Mouse (Mus musculus): Measurements from ENCODE around the gene Ptgds.

Gene Ptgds

DNA sequence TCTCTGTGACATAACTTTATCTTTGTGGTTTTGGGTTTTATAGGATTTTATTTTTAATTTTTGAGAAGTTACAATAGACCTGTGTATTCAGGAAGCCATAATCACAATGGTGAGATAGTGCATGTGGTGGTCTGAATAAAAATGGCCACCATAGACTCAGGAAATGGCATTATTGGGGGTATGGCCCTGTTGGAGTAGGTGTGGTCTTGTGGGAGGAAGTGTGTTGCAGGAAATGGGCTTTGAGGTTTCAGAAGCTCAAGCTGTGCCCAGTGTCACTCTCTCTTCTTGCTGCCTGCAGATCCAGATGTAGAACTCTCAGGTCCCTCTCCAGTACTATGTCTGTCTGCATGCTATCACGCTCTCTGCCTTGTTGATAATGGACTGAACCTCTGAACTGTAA, 10.7 kb upstream of the Ptgds start:
- DNase-seq (ENCODE audit: low read depth, low spot score), result no peak

DNA sequence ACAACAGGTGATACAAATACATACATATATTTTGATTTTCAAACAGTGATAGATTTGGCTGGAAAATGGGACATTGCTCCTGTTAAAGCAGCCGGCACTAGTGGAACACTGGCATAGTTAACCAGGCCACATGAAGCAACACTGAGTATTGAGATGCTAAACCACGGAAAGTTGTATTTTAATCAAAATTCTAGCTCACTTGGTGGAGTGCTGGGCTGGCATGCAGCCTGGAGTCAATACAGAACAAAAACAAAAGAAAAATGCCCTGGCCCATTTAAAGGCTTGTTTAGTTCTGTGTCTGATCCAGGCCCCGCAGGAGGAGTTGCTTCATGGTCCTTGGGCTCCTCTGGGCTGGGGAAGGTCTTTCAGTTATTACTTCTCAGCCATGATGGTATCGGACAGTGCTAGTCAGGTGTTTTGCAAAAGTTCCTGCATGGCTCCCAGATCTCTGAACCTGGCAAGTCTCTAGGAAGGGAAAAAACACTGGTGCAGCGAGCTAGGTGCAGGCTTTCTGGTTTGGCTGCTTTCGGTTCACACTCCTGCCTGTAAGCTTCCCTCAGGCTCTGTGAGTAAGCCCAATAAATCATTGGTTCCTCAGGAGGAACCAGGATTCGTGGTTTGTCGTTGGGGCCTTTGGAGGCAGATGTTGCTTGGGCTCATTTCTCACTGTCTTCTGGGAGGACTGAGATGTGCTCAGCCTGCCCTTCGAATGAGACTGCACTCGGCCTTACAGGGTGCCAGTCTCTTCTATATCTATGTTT, 9.9 kb upstream of the Ptgds start:
- DNase-seq (ENCODE audit: low read depth, low spot score), result no peak

DNA sequence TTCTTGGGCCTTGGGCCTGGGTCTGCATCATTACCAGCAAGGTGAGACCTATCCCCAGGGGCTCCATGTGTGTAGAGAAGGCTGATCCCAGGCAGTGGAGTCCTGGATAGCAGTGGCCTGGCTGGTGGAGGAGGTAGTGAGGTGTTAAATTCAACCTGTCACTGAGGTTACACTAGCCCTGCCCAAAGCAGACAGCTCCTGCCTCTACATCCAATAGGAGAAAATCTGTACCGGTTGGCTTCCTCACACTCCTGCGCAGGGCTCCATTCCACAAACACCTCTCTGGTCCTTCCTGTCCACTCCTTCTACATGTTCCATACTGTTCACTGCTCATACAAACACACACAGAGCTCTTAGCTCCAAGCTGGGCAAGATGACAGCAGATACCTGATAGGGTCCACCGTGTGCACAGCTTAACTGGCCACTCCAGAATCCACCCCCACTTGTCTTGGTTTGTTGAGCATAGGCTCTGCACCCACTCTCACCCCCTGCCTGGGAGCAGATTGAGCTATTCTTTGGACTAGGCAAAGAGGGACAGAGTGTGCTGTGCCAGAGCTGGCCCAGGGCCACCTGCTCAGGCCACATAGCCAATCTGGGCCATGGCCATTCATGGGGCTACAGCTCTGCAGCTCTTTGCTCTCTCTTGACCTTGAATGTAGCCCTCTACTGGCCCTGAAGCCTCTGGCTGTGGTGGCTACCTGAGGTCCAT, 8.3 kb upstream of the Ptgds start:
- DNase-seq (ENCODE audit: low read depth, low spot score), result no peak

DNA sequence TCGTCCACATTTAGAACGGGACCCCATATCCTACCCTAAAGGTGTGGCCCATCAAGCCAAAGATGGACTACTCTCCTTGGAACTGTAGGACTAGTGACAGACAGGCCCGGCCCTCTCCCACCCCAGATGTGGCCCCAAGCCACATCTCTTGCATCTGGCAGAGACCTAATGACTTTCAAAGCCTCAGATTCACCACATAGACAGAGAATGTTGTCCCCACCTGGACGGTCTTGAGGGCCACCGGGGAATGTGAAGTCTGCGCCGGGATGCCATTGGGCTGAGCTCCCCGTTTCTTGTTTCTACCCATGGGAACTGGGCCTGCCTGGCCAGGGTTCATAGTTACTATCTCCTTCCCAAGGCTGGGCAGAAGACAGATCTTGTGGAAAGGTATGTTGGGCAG, 7.7 kb upstream of the Ptgds start:
- no peak for DNase-seq (ENCODE audit: low read depth, low spot score)

DNA sequence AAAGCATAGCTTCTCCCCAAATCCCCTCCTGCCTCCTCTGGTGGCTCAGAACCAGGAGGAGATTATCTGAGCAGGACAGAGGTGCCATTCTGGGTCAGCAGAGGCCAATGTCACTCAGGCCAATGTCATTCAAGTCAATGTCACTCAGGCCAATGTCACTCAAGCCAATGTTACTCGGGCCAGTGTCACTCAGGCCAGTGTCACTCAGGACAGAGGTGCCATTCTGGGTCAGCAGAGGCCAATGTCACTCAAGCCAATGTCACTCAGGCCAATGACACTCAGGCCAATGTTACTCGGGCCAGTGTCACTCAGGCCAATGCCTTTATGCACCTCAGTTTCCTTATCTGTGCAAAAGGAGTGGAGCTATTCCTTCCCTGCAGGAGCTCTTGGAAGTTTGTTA, 2.7 kb upstream of the Ptgds start:
- DNase-seq (ENCODE audit: low read depth, low spot score), result no peak

DNA sequence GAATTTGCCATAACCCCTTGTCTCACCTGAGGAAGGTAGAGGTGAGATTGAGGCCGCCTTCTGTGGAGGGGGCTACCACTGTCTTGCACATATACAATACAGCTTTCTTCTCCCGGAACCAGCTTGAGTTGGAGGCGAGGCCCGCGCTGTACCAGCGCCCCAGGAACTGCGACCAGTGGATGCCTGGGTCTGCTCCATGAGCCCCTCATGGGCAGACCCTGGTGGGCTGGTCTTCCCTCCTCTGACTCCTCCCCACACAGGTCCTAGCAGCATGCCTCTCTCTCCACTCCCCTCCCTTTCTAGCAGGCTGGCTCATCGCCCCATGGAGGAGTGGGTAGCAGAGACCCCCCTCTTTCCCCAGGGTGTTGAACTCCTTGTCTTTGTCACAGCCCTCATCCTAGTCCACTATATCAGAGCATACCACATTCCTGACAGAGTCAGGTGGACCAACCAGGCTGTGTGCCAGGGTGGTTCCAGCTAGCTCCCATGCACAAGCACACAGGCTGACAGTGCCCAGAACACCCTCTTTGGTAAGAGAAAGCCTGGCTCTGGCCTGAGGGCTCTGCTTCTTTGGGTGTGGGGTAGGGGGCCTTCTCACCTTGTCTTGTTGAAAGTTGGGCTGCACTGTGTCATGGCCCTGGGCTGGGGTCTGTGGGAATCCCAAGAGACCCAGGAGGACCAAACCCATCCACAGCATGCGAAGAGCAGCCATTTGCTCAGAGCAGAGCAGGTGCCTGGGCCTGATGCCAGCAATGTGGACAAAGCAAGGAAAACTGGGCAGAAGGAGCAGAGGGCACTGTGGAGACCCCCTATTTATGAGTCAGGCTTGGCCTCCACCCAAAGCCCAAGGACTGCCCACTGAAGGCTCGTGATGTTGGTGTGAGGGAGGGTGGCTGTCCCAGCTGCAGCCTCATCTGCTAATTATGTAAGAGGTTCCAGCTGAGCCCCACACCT, 607 bp downstream of the Ptgds start:
- DNase-seq (ENCODE audit: low read depth, low spot score), result no peak

DNA sequence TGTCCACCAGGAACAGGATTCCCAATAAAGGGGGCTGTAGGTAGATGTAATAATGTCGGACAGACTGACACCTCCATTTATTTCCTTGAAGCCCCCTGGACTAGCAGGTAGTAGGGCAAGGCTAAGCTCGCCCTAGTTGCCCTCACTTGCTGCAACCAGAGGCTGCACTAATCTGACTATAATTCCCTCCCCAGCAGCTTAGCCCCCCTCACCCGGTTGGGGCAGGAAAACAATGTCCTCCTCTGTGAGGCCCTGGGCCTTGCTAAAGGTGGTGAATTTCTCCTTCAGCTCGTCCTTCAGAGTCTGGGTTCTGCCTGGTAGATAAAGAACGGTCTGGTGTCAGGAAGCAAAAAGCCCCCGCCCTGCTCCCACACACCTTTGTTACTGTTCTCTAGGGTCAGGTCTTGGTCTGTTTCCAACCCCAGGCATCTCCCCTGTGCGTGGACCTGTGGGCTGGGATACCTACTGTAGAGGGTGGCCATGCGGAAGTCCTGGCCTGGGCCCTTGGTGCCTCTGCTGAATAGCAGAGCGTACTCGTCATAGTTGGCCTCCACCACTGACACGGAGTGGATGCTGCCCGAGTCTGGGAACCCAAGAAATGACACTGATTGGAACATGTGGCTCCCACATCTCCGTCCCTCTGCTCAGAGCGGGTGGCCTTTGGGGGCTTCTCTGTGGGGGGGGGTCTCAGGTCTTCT, 2.1 kb downstream of the Ptgds start:
- DNase-seq (ENCODE audit: low read depth, low spot score), result no peak

DNA sequence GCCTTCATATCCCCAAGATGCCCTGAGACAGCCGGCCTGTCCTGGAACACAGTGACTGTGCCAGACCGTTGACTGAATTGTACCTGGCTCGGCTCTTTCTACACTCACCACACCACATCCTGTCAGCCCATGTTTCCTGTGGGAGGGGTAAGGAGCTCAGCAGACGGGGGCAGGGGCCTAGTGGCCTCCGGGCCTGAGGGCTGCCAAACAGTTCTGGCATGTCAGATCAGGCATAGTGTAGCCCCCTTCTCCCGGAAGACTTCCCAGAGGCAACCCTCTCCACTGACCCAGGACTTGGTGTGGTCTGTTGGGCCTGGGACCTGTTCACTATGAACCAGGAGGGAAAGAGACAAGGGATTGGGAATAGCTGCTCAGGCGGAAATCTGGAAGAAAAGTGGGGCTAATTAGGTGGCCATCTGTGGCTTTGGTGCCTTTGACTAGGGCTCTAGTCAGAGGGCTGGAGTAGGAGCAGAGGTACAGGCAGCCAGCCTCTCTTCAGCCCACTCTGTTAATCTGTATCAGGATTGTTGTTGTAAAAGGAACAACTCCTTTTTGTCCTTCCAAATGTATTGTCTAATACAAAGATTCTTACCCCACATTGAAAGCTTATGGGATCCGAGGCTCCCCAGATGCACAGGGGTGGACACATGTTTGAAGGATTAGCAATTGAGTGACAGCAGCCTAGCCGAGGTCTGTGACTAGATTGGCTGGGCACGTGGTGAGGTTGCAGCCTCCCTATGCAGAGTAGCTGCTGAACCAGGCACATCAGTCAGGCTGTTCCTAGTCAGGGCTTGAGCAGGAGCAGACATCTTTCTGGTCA, 3.8 kb downstream of the Ptgds start:
- DNase-seq (ENCODE audit: low read depth, low spot score), result no peak

DNA sequence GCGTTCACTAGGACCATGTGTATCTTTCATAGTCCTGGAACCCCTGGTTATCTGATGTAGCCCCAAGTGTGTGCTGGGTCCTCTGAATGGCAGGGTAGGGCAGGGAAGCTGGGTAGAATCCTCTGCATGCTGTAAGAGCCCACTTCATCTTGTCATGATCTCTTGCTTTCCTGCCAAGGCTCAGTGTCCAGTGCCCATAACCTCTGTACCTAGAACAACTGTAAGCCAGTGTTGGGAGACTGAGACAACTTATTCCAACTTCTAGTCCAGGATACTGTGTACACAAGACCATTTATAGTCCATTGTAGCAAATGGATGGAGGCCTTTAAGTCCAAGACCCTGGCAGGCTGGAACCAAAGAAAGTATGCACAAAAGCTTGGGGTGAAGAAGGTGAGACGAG, 4.6 kb downstream of the Ptgds start:
- no peak for DNase-seq (ENCODE audit: low read depth, low spot score)

DNA sequence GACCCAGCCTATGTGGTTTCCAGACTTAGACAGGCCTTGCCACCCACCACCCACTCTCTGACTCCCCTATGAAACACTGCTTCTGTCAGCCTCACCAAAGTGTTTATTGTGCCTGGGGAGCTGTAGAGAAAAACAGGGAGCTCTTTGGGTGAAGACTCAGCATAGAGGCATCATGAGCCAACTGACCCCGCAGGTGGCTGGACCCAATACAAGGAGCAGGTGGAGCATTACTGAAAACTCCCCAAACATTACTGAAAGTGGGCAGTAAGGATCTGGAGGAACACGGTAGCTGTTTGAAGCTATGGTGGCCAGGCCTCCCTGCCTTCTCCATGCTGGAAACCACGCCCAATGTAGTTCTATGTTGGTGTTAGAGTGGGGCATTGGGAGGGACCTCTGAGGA, 6.2 kb downstream of the Ptgds start:
- no peak for DNase-seq (ENCODE audit: low read depth, low spot score)

DNA sequence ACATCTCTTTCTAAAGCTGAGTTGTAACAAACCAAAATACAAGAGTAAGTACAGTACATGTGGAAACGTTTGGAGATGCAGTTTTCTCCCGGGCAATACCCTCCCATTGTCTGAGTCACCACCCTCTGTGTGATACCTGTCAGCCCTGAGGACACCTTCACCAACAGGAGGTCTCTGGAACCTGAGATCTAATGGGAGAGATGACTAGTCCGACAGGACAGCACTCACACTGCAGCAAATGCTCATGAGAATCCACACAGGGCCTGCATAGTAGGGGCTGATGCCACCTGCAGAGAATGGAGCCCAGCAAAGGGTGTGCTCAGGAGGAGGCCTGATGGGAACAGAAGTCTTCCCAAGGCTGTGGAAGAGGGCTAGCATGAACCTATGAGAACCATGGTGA, 8.4 kb downstream of the Ptgds start:
- no peak for DNase-seq (ENCODE audit: low read depth, low spot score)

DNA sequence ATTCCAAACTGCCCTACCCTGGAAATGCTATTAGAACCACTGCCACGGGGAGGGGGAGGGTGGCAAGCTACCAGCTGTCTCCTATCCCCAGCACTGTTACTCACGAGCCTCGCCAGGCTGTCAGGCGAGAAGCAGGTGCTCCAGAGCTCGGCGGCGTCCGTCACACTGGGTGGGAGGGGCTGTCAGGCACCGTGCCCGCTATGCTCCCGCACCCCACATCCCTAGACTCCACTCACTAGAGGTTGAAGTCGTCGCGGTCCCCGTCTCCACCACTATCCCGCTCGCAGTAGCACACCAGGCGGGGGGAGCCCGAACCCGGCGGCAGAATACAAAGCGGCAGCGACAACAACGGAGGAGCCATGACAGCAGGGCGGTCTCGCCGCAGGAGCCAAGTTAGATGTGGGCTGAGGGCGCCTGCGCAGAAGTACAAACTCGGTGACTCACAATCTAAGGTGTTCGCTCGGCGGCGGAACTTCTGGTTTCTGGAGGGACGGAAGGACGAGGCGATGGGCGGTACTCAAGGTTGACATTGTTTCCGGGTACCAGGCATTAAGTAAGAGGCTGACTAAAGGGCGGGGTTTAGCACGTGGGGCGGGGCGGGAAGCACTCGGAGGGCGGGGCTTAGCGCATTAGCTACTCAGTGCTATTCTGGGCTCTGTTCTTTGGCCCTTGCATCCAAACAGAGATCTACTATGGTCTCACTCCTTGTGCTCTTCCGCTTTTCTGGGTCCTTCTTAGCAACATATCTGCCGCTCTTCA, 9.1 kb downstream of the Ptgds start, which contains the start of gene Paxx:
TSS of gene Paxx (minus strand) at position 544 of the 759 bp plus-strand sequence.
- peak; percentile 82 for DNase-seq (ENCODE audit: low read depth, low spot score)

DNA sequence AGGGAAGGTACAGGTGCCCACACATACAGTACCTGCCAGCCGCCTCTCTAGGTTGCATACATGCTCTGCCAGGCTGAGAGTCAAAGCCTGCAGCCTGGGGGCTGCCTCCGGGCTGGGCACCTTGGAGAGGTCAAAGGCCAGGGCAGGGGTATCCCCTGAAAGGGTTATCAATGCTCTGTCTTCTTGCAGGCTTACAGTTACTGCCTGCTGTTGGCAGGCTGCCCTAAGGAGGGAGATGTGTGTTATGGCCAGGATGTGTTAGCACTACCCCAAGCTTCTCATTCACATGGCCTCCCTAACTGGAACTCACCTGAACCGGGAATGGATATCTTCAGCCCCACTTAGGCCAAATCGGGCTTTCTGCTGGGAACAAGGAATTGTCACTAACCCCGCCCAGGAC, 9.7 kb downstream of the Ptgds start:
- no peak for DNase-seq (ENCODE audit: low read depth, low spot score)

DNA sequence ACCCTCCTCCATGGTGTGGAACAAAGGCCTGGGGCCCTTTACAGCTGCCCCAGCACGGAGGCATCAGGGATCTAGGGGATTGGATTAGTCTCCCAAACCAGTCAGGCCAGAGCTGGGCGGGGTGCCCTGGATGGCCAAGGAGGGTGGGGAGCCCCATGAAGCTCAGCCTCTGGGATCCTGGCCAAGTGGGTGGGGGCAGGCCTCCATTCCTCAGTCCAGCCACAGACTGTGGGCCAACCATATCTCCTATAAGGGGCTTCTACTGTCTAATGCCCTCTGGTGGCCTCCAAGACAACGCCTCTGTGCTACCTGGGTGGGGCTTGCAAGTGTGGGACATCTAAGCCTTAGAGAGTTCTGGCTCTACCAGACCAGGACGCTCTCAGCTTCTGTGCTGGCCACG, 10.9 kb downstream of the Ptgds start:
- no peak for DNase-seq (ENCODE audit: low read depth, low spot score)

DNA sequence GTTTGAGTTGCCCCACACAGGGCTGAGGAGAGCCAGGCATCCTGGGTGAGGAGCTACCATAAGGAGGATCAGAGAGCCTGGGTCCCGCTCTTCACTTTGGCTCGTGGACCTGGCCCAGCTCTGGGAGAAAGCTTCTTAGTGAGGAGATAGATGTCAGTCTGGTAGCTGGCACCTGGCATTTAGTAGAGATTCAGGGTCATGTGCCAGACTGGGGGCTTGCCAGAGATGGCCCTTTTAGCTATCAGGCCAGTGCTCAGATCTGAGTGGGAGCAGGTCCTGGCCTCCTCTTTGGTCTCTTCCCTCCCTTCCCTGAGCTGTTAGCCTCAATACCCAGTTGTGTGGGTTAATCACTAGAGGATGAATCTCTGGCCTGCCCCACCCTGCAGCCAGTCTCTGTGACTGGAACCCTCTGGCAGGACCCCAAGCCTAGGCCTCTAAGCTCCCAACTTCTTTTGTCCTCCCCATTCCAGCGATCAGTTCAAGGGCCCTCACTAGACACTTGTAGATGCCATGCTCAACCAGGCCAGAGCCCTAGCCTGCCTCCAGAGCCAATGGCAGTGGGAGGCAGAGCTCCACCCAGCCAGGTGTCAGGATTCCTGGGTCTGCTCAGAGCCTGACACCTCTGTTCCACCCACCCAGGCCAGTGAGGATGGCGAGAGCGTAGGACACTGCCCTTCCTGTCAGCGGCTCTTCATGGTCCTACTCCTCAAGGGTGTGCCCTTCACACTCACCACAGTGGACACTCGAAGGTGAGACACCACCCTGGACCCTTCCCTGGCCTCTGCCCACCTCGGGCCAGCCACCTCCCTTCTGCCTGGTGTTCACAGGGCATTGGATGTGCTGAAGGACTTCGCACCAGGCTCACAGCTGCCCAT, 12.6 kb downstream of the Ptgds start:
- no peak for DNase-seq (ENCODE audit: low read depth, low spot score)

DNA sequence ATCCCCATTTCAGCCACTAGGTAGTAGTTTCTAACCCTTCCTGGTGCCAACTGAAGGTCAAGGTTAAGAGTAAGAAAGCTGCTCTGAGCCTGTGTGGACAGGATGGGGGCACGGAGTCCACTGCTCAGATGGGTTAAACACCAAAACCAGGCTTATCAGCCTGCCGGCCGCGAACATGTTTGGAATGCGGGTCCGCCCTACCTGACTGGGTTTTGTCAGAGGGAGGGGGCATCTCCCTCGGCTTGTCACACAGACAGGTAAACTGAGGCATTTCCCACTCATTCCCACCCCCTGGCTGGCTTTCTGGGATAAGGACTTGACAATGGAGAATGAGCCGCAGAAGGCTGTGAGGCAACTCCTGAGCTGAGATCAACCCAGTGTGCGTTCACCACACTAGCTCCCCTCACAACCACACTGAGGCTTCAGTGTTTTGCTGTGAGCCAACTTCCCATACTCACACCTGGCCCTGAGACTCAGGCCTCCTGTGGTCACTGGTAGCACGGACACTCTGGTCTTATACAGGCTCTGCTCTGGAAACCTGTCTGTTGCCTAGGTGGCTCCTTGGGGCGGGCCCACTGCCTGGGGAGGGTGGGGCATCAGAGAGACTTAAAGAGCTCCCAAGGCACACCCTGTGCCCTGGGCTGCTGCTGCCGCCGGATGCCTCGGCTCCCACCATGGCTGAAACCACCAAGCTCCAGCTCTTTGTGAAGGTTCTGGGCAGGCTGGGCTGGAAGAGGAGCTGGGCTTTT, 13.5 kb downstream of the Ptgds start, which contains the start of gene Clic3:
TSS of gene Clic3 (plus strand) at position 634 of the 749 bp plus-strand sequence.
- no peak for DNase-seq (ENCODE audit: low read depth, low spot score)

DNA sequence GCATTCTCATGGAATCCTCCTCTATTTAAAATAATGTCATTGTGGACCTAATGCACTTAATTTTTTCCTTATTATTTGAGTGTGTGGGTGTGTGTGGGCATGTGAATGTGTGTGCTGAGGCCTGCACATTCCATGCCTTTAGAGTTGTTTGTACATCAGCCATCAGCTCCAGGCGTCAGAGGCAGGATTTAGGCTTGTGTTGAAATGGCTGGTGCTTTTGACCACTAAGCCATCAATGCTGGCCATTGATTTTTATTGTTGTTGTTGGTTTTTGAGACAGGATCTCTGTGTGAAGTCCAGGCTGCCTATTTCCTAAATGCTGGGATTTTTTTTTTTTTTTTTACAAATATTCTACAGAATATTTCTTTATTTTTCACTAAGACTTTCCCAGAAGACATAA, 16.9 kb downstream of the Ptgds start:
- no peak for DNase-seq (ENCODE audit: low read depth, low spot score)

All from c-Kit-negative CD71-positive TER-119-positive erythroid progenitor cells, embryonic 14.5 days (primary cell).